Mouse (Mus musculus): ENCODE measurements at regions not wholly inside any gene's neighbourhood (a gene's known extent, or its start where the extent isn't known, plus 50 kb on each side); places are given as distances from the start of the nearest gene placed in this dataset.
"Not testable (repeated sequence)": the region's sequence is repeated elsewhere in the genome, so short reads cannot be mapped to it uniquely, and the experiment has no call there.

GRCm38 (mm10) chr12:119102106-119102505, 135.9 kb upstream of the Abcb5 start:
- not testable (repeated sequence) for H3K36me3 ChIP-seq; H3K27ac ChIP-seq; H3K9ac ChIP-seq; H3K9me3 ChIP-seq (replicated peaks); H3K4me1 ChIP-seq; H3K27me3 ChIP-seq; H3K4me3 ChIP-seq (replicated peaks); H3K4me2 ChIP-seq
- 79% methylated on average over 2 of the region's 2 CpGs for WGBS
- 0 out of 2 replicates have a peak, but pooled peaks have one; percentile 33 for ATAC-seq (replicated peaks; ENCODE audit: low FRiP score)

- no peak overlapping the region for H3K9ac ChIP-seq
- no peak for ATAC-seq (replicated peaks; ENCODE audit: low FRiP score)
- H3K27me3 ChIP-seq, result no peaks in the 10 kb centered on the region
- no peaks in the 10 kb centered on the region for H3K4me1 ChIP-seq
- H3K27ac ChIP-seq, result no peak overlapping the region
- no peaks in the 10 kb centered on the region for H3K36me3 ChIP-seq
- H3K4me2 ChIP-seq, result no peak overlapping the region
- H3K4me3 ChIP-seq (replicated peaks), result no peak overlapping the region
- no peaks in the 10 kb centered on the region for H3K9me3 ChIP-seq (replicated peaks)
These were observed 133.5 kb upstream of the Abcb5 start for GRCm38 (mm10) chr12:119099736-119100135.

GRCm38 (mm10) chr12:119097814-119098213, 131.6 kb upstream of the Abcb5 start:
- no peak overlapping the region for H3K27ac ChIP-seq
- 56% methylated on average over 1 of the region's 1 CpGs for WGBS
- H3K9me3 ChIP-seq (replicated peaks), result no peaks in the 10 kb centered on the region
- H3K9ac ChIP-seq, result no peak overlapping the region
- no peaks in the 10 kb centered on the region for H3K36me3 ChIP-seq
- no peak for ATAC-seq (replicated peaks; ENCODE audit: low FRiP score)
- H3K4me2 ChIP-seq, result no peak overlapping the region
- no peak overlapping the region for H3K4me3 ChIP-seq (replicated peaks)
- H3K4me1 ChIP-seq, result no peaks in the 10 kb centered on the region
- H3K27me3 ChIP-seq, result no peaks in the 10 kb centered on the region

GRCm38 (mm10) chr12:119094314-119094713, 128.1 kb upstream of the Abcb5 start:
- no peak overlapping the region for H3K27ac ChIP-seq
- 89% methylated on average over 1 of the region's 1 CpGs for WGBS
- H3K9ac ChIP-seq, result no peak overlapping the region
- no peak for ATAC-seq (replicated peaks; ENCODE audit: low FRiP score)
- H3K4me3 ChIP-seq (replicated peaks), result no peak overlapping the region
- no peak overlapping the region for H3K4me2 ChIP-seq
- H3K27me3 ChIP-seq, result no peaks in the 10 kb centered on the region
- no peaks in the 10 kb centered on the region for H3K36me3 ChIP-seq
- no peaks in the 10 kb centered on the region for H3K4me1 ChIP-seq
- H3K9me3 ChIP-seq (replicated peaks), result no peaks in the 10 kb centered on the region

- H3K36me3 ChIP-seq, result no peaks in the 10 kb centered on the region
- H3K4me1 ChIP-seq, result no peaks in the 10 kb centered on the region
- ATAC-seq (replicated peaks; ENCODE audit: low FRiP score), result no peak
- H3K27ac ChIP-seq, result no peak overlapping the region
- WGBS, result 90% methylated on average over 2 of the region's 2 CpGs
- H3K27me3 ChIP-seq, result no peaks in the 10 kb centered on the region
- H3K9me3 ChIP-seq (replicated peaks), result no peaks in the 10 kb centered on the region
- no peak overlapping the region for H3K4me2 ChIP-seq
- no peak overlapping the region for H3K4me3 ChIP-seq (replicated peaks)
- no peak overlapping the region for H3K9ac ChIP-seq
These were observed 127.2 kb upstream of the Abcb5 start for GRCm38 (mm10) chr12:119093402-119093801.

GRCm38 (mm10) chr12:119089292-119089691, 123.1 kb upstream of the Abcb5 start:
- no peak for ATAC-seq (replicated peaks; ENCODE audit: low FRiP score)
- no peak overlapping the region for H3K27ac ChIP-seq
- no peaks in the 10 kb centered on the region for H3K27me3 ChIP-seq
- no peaks in the 10 kb centered on the region for H3K36me3 ChIP-seq
- no peak overlapping the region for H3K4me2 ChIP-seq
- H3K4me3 ChIP-seq (replicated peaks), result no peak overlapping the region
- H3K9ac ChIP-seq, result no peak overlapping the region
- no peaks in the 10 kb centered on the region for H3K4me1 ChIP-seq
- H3K9me3 ChIP-seq (replicated peaks), result no peaks in the 10 kb centered on the region
- WGBS, result 84% methylated on average over 2 of the region's 2 CpGs

- ATAC-seq (replicated peaks; ENCODE audit: low FRiP score), result no peak
- no peak overlapping the region for H3K4me3 ChIP-seq (replicated peaks)
These were observed 122.4 kb upstream of the Abcb5 start for GRCm38 (mm10) chr12:119088666-119089065.

GRCm38 (mm10) chr12:119084814-119085213, 118.6 kb upstream of the Abcb5 start:
- H3K4me3 ChIP-seq (replicated peaks), result no peak overlapping the region
- no peak for ATAC-seq (replicated peaks; ENCODE audit: low FRiP score)
- no peaks in the 10 kb centered on the region for H3K4me1 ChIP-seq
- H3K4me2 ChIP-seq, result no peak overlapping the region
- H3K27ac ChIP-seq, result no peak overlapping the region
- H3K9ac ChIP-seq, result no peak overlapping the region
- H3K9me3 ChIP-seq (replicated peaks), result no peaks in the 10 kb centered on the region
- no peaks in the 10 kb centered on the region for H3K27me3 ChIP-seq
- WGBS, result 67% methylated on average over 2 of the region's 2 CpGs
- no peaks in the 10 kb centered on the region for H3K36me3 ChIP-seq

More at GRCm38 (mm10) chr12:119088666-119089065, 122.4 kb upstream of the Abcb5 start:
- Histone ChIP-seq H3K27ac (no peak overlapping the region), H3K9ac (no peak overlapping the region), H3K9me3 (replicated peaks) (no peaks in the 10 kb centered on the region), H3K27me3 (no peaks in the 10 kb centered on the region), H3K4me1 (no peaks in the 10 kb centered on the region), H3K4me2 (no peak overlapping the region), H3K36me3 (no peaks in the 10 kb centered on the region)
- 90% methylated on average over 1 of the region's 1 CpGs for WGBS

GRCm38 (mm10) chr12:119082781-119083180, 116.6 kb upstream of the Abcb5 start:
- no peak for ATAC-seq (replicated peaks; ENCODE audit: low FRiP score)
- no peaks in the 10 kb centered on the region for H3K9me3 ChIP-seq (replicated peaks)

GRCm38 (mm10) chr12:119075825-119076224, 109.6 kb upstream of the Abcb5 start:
- Histone ChIP-seq H3K36me3 (no peaks in the 10 kb centered on the region), H3K4me3 (replicated peaks) (no peak overlapping the region), H3K27ac (no peak overlapping the region), H3K9me3 (replicated peaks) (no peaks in the 10 kb centered on the region), H3K4me2 (no peak overlapping the region), H3K9ac (no peak overlapping the region), H3K27me3 (no peaks in the 10 kb centered on the region), H3K4me1 (no peaks in the 10 kb centered on the region)
- ATAC-seq (replicated peaks; ENCODE audit: low FRiP score), result no peak
- WGBS, result 68% methylated on average over 1 of the region's 1 CpGs

More at GRCm38 (mm10) chr12:119082781-119083180, 116.6 kb upstream of the Abcb5 start:
- H3K4me2 ChIP-seq, result no peak overlapping the region
- no peak overlapping the region for H3K4me3 ChIP-seq (replicated peaks)
- H3K27me3 ChIP-seq, result no peaks in the 10 kb centered on the region
- no peak overlapping the region for H3K27ac ChIP-seq
- H3K4me1 ChIP-seq, result no peaks in the 10 kb centered on the region
- no peaks in the 10 kb centered on the region for H3K36me3 ChIP-seq
- no peak overlapping the region for H3K9ac ChIP-seq

GRCm38 (mm10) chr12:119074742-119075478, 108.7 kb upstream of the Abcb5 start:
- 74% methylated on average over 2 of the region's 2 CpGs for WGBS
- H3K9ac ChIP-seq, result no peak overlapping the region
- no peaks in the 10 kb centered on the region for H3K36me3 ChIP-seq
- H3K4me1 ChIP-seq, result no peaks in the 10 kb centered on the region
- H3K27ac ChIP-seq, result no peak overlapping the region
- ATAC-seq (replicated peaks; ENCODE audit: low FRiP score), result no peak
- no peak overlapping the region for H3K4me3 ChIP-seq (replicated peaks)
- no peak overlapping the region for H3K4me2 ChIP-seq
- no peaks in the 10 kb centered on the region for H3K27me3 ChIP-seq
- H3K9me3 ChIP-seq (replicated peaks), result no peaks in the 10 kb centered on the region

- H3K4me3 ChIP-seq (replicated peaks), result no peak overlapping the region
- no peaks in the 10 kb centered on the region for H3K36me3 ChIP-seq
- no peak overlapping the region for H3K9ac ChIP-seq
- H3K27me3 ChIP-seq, result no peaks in the 10 kb centered on the region
- ATAC-seq (replicated peaks; ENCODE audit: low FRiP score), result no peak
- no peak overlapping the region for H3K27ac ChIP-seq
- H3K4me2 ChIP-seq, result no peak overlapping the region
- no peaks in the 10 kb centered on the region for H3K9me3 ChIP-seq (replicated peaks)
- no peaks in the 10 kb centered on the region for H3K4me1 ChIP-seq
These were observed 107.9 kb upstream of the Abcb5 start for GRCm38 (mm10) chr12:119074147-119074546.

- no peak overlapping the region for H3K4me3 ChIP-seq (replicated peaks)
- no peak overlapping the region for H3K27ac ChIP-seq
- no peaks in the 10 kb centered on the region for H3K36me3 ChIP-seq
- WGBS, result 60% methylated on average over 1 of the region's 1 CpGs
- H3K4me2 ChIP-seq, result no peak overlapping the region
- peak; percentile 89 for ATAC-seq (replicated peaks; ENCODE audit: low FRiP score)
- H3K27me3 ChIP-seq, result no peaks in the 10 kb centered on the region
- H3K9me3 ChIP-seq (replicated peaks), result no peaks in the 10 kb centered on the region
- H3K9ac ChIP-seq, result no peak overlapping the region
- no peaks in the 10 kb centered on the region for H3K4me1 ChIP-seq
These were observed 104.7 kb upstream of the Abcb5 start for GRCm38 (mm10) chr12:119070963-119071362.

Measured in kidney, embryonic 15.5 days (tissue).